Mouse (Mus musculus) CH12.LX (cell line): ENCODE data around the gene Zfp987. TPM values are rescaled to one million over a fixed set of nuclear protein-coding genes. Genes with fewer than 3 reads are reported as not detected.
"Not testable (repeated sequence)": the region's sequence is repeated elsewhere in the genome, so short reads cannot be mapped to it uniquely, and the experiment has no call there.

ENCODE experiments used
- DNase-seq: peaks from one replicate; pipeline ENCODE4 v3.0.0-alpha.2; 2013; ENCODE audit errors: extremely low read depth
- H3K27ac ChIP-seq: 2 replicates; pipeline ENCODE4 v1.5.1; 2012; ENCODE audit warnings: low read depth, mild to moderate bottlenecking, control low read depth, moderate library complexity; ENCODE audit not compliant: insufficient read depth
- H3K27me3 ChIP-seq: replicated peaks from 2 replicates; pipeline ENCODE3; 2012; ENCODE audit warnings: inconsistent platforms
- H3K36me3 ChIP-seq, 2 experiments: replicated peaks in 1 of 2; 2 replicates each; pipeline versions ENCODE3 to v1.6.1; 2012; ENCODE audit warnings: inconsistent platforms in 1 of 2, low read length in 1 of 2, mild to moderate bottlenecking in 1 of 2, mixed read lengths in 1 of 2, moderate library complexity in 1 of 2; ENCODE audit not compliant: control insufficient read depth in 1 of 2, insufficient read depth in 1 of 2
- H3K4me1 ChIP-seq, 2 experiments: 2 replicates each; pipeline ENCODE4 v1.6.1; 2012; ENCODE audit warnings: inconsistent platforms in 1 of 2, moderate library complexity in 1 of 2; ENCODE audit not compliant: insufficient read depth in 2 of 2, control insufficient read depth in 1 of 2
- H3K4me2 ChIP-seq: 2 replicates; pipeline ENCODE4 v1.6.1; 2012; ENCODE audit warnings: low read depth, mild to moderate bottlenecking, control low read depth; ENCODE audit not compliant: poor library complexity, insufficient read depth, severe bottlenecking
- H3K4me3 ChIP-seq, 3 experiments: fragments of 150-350 bp in 1 of 3; sonication (generic) in 1 of 3; replicated peaks in 1 of 3; 2 replicates each; pipeline versions ENCODE3 to v1.5.1; 2011 to 2012; ENCODE audit warnings: low read depth in 2 of 3, low read length in 2 of 3, mild to moderate bottlenecking in 2 of 3, moderate library complexity in 2 of 3, control low read depth in 1 of 3, improper control_type of control experiment in 1 of 3, inconsistent platforms in 1 of 3, mixed read lengths in 1 of 3; ENCODE audit not compliant: poor library complexity in 1 of 3
- H3K79me2 ChIP-seq: replicated peaks from 2 replicates; pipeline ENCODE4 v1.6.1; 2012; ENCODE audit warnings: mild to moderate bottlenecking, moderate library complexity; ENCODE audit not compliant: control insufficient read depth, poor library complexity, insufficient read depth, severe bottlenecking; ENCODE audit errors: extremely low read depth
- H3K9ac ChIP-seq: 2 replicates; pipeline ENCODE4 v1.6.1; 2012; ENCODE audit warnings: low read depth, mild to moderate bottlenecking, control low read depth, moderate library complexity; ENCODE audit not compliant: insufficient read depth
- H3K9me3 ChIP-seq: replicated peaks from 2 replicates; pipeline ENCODE3; 2012; ENCODE audit warnings: low read length, inconsistent platforms, mixed read lengths
- dilution Hi-C: fragments of 300-500 bp; cut with MboI; formaldehyde crosslinking; loops from 2 replicates; pipeline ENCODE4 v1.14.3; 2020; ENCODE audit warnings: low sequenced_read_pairs; ENCODE audit not compliant: extremely low pct_unique_long_range_greater_than_20kb, extremely low pct_ligation_motif_present
- in situ Hi-C: fragments of 300-500 bp; cut with MboI; formaldehyde crosslinking; loops from 3 replicates; pipeline ENCODE4 v1.14.3; 2019; ENCODE audit warnings: low sequenced_read_pairs, low pct_ligation_motif_present, low pct_unique_long_range_greater_than_20kb, mixed read lengths
- polyA plus RNA-seq: library from polyadenylated mRNA; unstranded; fragments of >175 nt; gene quantifications from 2 replicates; pipeline ENCODE4 v1.2.1, GENCODE M21; 2012; ENCODE audit warnings: low read depth; ENCODE audit not compliant: insufficient read length
- total RNA-seq, 2 experiments: library from RNA; depleted of rRNA; stranded (reverse); fragments of 300-350 nt in 1 of 2; fragments of >200 nt in 1 of 2; gene quantifications; 2 replicates each; pipeline ENCODE4 v1.2.3; 2012 to 2014

Gene Zfp987
- total and polyA plus RNA-seq, 3 experiments = not detected

- dilution Hi-C loops, in situ Hi-C loops, H3K9ac ChIP-seq: not testable (repeated sequence)
Measured at GRCm38 (mm10) chr4:146162893-146163292, 65.8 kb downstream of the Zfp987 start.

DNA sequence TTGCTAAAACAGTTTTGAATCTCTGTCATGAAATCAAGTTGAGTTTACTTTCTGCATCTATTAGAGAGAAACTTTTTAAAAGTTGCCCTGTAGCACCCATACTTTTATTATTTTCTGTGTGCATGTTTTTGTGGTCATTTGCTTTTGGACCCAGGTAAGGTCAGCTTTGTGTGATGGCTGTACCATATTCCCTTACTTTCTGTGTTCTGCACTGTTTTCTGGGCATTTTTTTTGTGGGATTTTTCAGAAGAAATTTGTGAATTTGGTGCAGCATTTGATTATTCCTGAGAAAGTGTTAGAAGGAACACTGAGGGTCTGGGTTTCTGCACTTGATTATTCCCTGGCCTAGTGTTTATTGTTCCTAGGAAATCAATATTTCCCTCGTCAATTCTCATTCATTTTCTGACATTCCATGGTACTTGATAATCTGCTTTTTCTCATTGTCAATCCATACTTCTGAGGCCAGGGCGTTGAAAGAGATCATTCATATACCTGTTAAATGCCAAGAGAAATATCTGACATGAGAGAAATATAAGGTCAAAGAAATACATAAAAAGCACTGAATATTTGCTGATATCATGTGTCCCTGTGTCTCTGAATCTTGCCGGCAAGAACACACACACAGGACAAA, 70.2 kb downstream of the Zfp987 start:
- H3K4me1 ChIP-seq, dilution Hi-C loops, H3K9me3 ChIP-seq, H3K9ac ChIP-seq, H3K4me3 ChIP-seq, H3K79me2 ChIP-seq, H3K36me3 ChIP-seq, DNase-seq, H3K4me2 ChIP-seq, in situ Hi-C loops, H3K27me3 ChIP-seq, H3K27ac ChIP-seq: not testable (repeated sequence)

More at GRCm38 (mm10) chr4:146162893-146163292, 65.8 kb downstream of the Zfp987 start:
- not testable (repeated sequence) for DNase-seq, H3K27ac ChIP-seq, H3K4me2 ChIP-seq, H3K4me1 ChIP-seq, H3K27me3 ChIP-seq, H3K9me3 ChIP-seq, H3K4me3 ChIP-seq, H3K36me3 ChIP-seq, H3K79me2 ChIP-seq

DNA sequence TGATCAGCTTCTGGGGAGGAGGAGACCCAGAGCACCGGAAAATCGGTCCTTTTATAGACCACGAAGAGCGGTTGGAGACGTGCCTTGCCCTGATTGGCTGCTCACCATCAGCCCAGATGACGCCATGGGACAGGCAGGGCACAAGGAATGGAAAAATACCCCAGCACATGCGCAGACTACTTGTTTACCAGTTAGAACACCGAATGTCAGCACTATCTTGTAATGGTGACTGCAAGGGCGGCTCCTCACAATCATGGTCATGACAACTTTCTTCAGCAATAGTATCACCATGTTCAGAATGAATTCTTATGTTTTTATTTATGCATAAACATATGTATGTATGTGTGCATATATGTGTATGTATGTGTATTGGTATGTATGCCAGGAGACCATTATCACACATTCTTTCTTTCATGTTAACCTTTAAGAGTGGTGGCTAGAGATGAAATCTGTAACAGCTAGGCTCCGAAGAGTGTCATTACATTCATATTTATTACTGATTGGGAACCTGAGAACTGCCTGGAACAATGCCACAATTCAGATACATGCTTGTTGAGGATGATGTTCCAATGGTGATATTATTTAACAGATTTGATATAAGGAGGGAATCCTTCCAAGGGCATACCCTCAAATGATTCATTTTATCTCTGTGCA, 70.9 kb downstream of the Zfp987 start:
- H3K79me2 ChIP-seq, H3K27ac ChIP-seq, DNase-seq, H3K9me3 ChIP-seq, H3K4me3 ChIP-seq, H3K4me1 ChIP-seq, dilution Hi-C loops, H3K4me2 ChIP-seq, H3K9ac ChIP-seq, H3K36me3 ChIP-seq, in situ Hi-C loops, H3K27me3 ChIP-seq: not testable (repeated sequence)

DNA sequence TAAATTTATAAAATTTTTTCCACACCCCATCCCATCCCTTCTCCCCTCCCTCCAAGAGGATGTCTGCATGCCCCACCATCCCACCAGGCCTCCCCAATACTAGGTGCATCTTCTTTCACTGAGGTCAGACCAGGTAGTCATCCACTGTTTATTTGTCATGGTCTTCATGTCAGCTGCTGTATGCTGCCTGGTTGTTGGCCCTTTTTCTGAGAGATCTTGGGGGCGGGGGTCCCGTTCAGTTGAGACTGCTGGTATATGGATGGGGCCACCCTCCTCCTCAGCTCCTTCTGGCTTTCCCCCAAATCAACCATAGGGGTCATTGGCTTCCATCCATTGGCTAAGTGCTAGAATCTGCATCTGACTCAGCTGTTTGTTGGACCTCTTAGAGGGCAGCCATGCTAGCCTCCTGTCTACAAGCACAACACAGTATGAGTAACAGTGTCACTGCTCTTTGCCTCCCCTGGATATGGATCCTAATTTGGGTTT, 71.7 kb downstream of the Zfp987 start:
- dilution Hi-C loops, H3K4me1 ChIP-seq, H3K9me3 ChIP-seq, in situ Hi-C loops, H3K27me3 ChIP-seq, H3K79me2 ChIP-seq, H3K4me3 ChIP-seq, H3K9ac ChIP-seq, H3K4me2 ChIP-seq, H3K27ac ChIP-seq, H3K36me3 ChIP-seq, DNase-seq: not testable (repeated sequence)

- H3K36me3 ChIP-seq, H3K9me3 ChIP-seq, H3K4me1 ChIP-seq, in situ Hi-C loops, H3K9ac ChIP-seq, dilution Hi-C loops, H3K79me2 ChIP-seq, H3K4me3 ChIP-seq, H3K27me3 ChIP-seq, H3K4me2 ChIP-seq, H3K27ac ChIP-seq, DNase-seq: not testable (repeated sequence)
Measured at GRCm38 (mm10) chr4:146173378-146174226, 76.5 kb downstream of the Zfp987 start.
